Mouse (Mus musculus) ES-E14 (cell line): ENCODE data around the gene Clip2. TPM values are rescaled to one million over a fixed set of nuclear protein-coding genes. Genes with fewer than 3 reads are reported as not detected.

Experiments
- DNase-seq: peaks from one replicate; pipeline ENCODE4 v3.0.0-alpha.2; 2013; ENCODE audit warnings: low read depth, low spot score
- H3K27ac ChIP-seq: 2 replicates; pipeline ENCODE4 v1.5.1; 2012; ENCODE audit warnings: low read depth, mild to moderate bottlenecking, low read length, moderate library complexity, mixed read lengths; ENCODE audit not compliant: poor library complexity, insufficient read depth, severe bottlenecking
- H3K36me3 ChIP-seq: 2 replicates; pipeline ENCODE4 v1.6.1; 2012; ENCODE audit warnings: mild to moderate bottlenecking, low read length, moderate library complexity, mixed read lengths; ENCODE audit not compliant: control insufficient read depth, poor library complexity, insufficient read depth, severe bottlenecking
- H3K4me1 ChIP-seq, 2 experiments: fragments of 150-350 bp in 1 of 2; sonication (generic) in 1 of 2; 2 replicates each; pipeline ENCODE4 v1.6.1; 2012; ENCODE audit warnings: low read length in 2 of 2, mild to moderate bottlenecking in 1 of 2, mixed read lengths in 1 of 2; ENCODE audit not compliant: control insufficient read depth in 2 of 2, insufficient read depth in 2 of 2, poor library complexity in 1 of 2
- H3K4me3 ChIP-seq, 2 experiments: fragments of 150-350 bp in 1 of 2; sonication (generic) in 1 of 2; 2 replicates each; pipeline ENCODE4 v1.5.1; 2012; ENCODE audit warnings: low read length in 2 of 2, low read depth in 1 of 2, mild to moderate bottlenecking in 1 of 2, mixed read lengths in 1 of 2; ENCODE audit not compliant: insufficient read depth in 1 of 2, poor library complexity in 1 of 2, severe bottlenecking in 1 of 2
- H3K9ac ChIP-seq: 2 replicates; pipeline ENCODE4 v1.6.1; 2012; ENCODE audit warnings: low read depth, mild to moderate bottlenecking, low read length, mixed read lengths; ENCODE audit not compliant: poor library complexity, insufficient read depth, severe bottlenecking
- H3K9me3 ChIP-seq: fragments of 150-350 bp; sonication (generic); 2 replicates; pipeline ENCODE4 v1.6.1; 2012; ENCODE audit warnings: low read depth, mild to moderate bottlenecking, low read length; ENCODE audit not compliant: control insufficient read depth, insufficient read depth
- CHD2 ChIP-seq: IDR thresholded peaks from 2 replicates; pipeline ENCODE4 v1.6.1; 2014; ENCODE audit warnings: mild to moderate bottlenecking, low read depth, low read length, inconsistent platforms
- HCFC1 ChIP-seq: IDR thresholded peaks from 2 replicates; pipeline ENCODE4 v1.6.1; 2012; ENCODE audit warnings: low read length, inconsistent platforms, borderline replicate concordance; ENCODE audit not compliant: insufficient read depth
- MAFK ChIP-seq: IDR thresholded peaks from 2 replicates; pipeline ENCODE4 v1.6.1; 2014; ENCODE audit warnings: mild to moderate bottlenecking, low read depth, low read length, inconsistent platforms; ENCODE audit not compliant: insufficient read depth
- ZC3H11A ChIP-seq: IDR thresholded peaks from 2 replicates; pipeline ENCODE4 v1.6.1; 2012; ENCODE audit warnings: low read depth, mild to moderate bottlenecking, inconsistent platforms, low read length, borderline replicate concordance
- ZNF384 ChIP-seq: IDR thresholded peaks from 2 replicates; pipeline ENCODE4 v1.6.1; 2012; ENCODE audit warnings: low read depth, low read length, inconsistent platforms
- in situ Hi-C, 2 experiments: fragments of 600-800 bp; cut with MboI; formaldehyde crosslinking; loops; one replicate each; pipeline ENCODE4 v1.15.1; 2025; ENCODE audit warnings: low sequenced_read_pairs in 2 of 2, inconsistent platforms in 1 of 2; ENCODE audit not compliant: unreplicated experiment in 2 of 2
- total RNA-seq: library from RNA; depleted of rRNA; stranded (reverse); fragments of 300-350 nt; gene quantifications from 2 replicates; pipeline ENCODE4 v1.2.3, GENCODE M21; 2012

The Clip2 gene
- total RNA-seq, 1 experiment: 10.5 TPM

GRCm38 (mm10) chr5:134495796-134496195 lies 56.4 kb downstream of the Clip2 start:
- H3K36me3 ChIP-seq: no peaks in the 10 kb centered on the region
- no peak overlapping the region for H3K27ac ChIP-seq
- no peak overlapping the region for H3K9ac ChIP-seq
- in situ Hi-C loops: loop anchor here in 1 of 2 experiments (10.0 kb wide), 1 partner anchor 209 kb away; no protein-coding TSS in a partner anchor
- TF ChIP-seq HCFC1: no peak
- no peak for TF ChIP-seq CHD2
- TF ChIP-seq MAFK: no peak
- no peak for TF ChIP-seq ZNF384
- TF ChIP-seq ZC3H11A: no peak
- no peak for DNase-seq
- H3K9me3 ChIP-seq: no peaks in the 10 kb centered on the region
- no peak overlapping the region for H3K4me3 ChIP-seq
- peaks cover 0 to 6% of the 10 kb centered on the region in 2 experiments; a peak in 1 of 4 replicates for H3K4me1 ChIP-seq

- DNase-seq: peak; percentile 93
- Histone ChIP-seq H3K4me3 (no peak overlapping the region), H3K36me3 (peaks cover 3% of the 10 kb centered on the region; the same call in 1 of the 2 replicates), H3K9me3 (no peaks in the 10 kb centered on the region), H3K4me1 (peaks cover 0 to 4% of the 10 kb centered on the region in 2 experiments; a peak in 1 of 4 replicates), H3K9ac (no peak overlapping the region), H3K27ac (no peak overlapping the region)
- in situ Hi-C loops: loop anchor here in 1 of 2 experiments (10.0 kb wide), 1 partner anchor 211 kb away; no protein-coding TSS in a partner anchor
- TF ChIP-seq HCFC1: no peak
- peak; percentile 83 for TF ChIP-seq ZC3H11A
Measured at GRCm38 (mm10) chr5:134494142-134494541, 58.1 kb downstream of the Clip2 start.

- Histone ChIP-seq H3K9ac (no peak overlapping the region), H3K9me3 (no peaks in the 10 kb centered on the region), H3K27ac (no peak overlapping the region), H3K4me1 (peaks cover 0 to 4% of the 10 kb centered on the region in 2 experiments; a peak in 1 of 4 replicates), H3K4me3 (no peak overlapping the region), H3K36me3 (peaks cover 3% of the 10 kb centered on the region; the same call in 1 of the 2 replicates)
- in situ Hi-C loops: loop anchor here in 1 of 2 experiments (10.0 kb wide), 1 partner anchor 212 kb away; no protein-coding TSS in a partner anchor
- no peak for DNase-seq
- TF ChIP-seq ZC3H11A: no peak
- TF ChIP-seq ZNF384: no peak
- TF ChIP-seq CHD2: no peak
- TF ChIP-seq HCFC1: no peak
- no peak for TF ChIP-seq MAFK
Measured at GRCm38 (mm10) chr5:134492956-134493355, 59.3 kb downstream of the Clip2 start.

GRCm38 (mm10) chr5:134491712-134492417 lies 60.4 kb downstream of the Clip2 start:
- in situ Hi-C loops: loop anchor here in 1 of 2 experiments (10.0 kb wide), 1 partner anchor 213 kb away; no protein-coding TSS in a partner anchor
- peak; percentile 89 for DNase-seq
- Histone ChIP-seq H3K9ac (peak overlapping the region; percentile 39; the same call in 1 of the 2 replicates), H3K9me3 (no peaks in the 10 kb centered on the region), H3K36me3 (peaks cover 3% of the 10 kb centered on the region; the same call in 1 of the 2 replicates), H3K4me3 (no peak overlapping the region; a peak in 1 of 4 replicates), H3K27ac (no peak overlapping the region; the same call in 1 of the 2 replicates), H3K4me1 (peaks cover 0 to 4% of the 10 kb centered on the region in 2 experiments; a peak in 1 of 4 replicates)
- TF ChIP-seq ZNF384 (no peak), MAFK (no peak), CHD2 (no peak), HCFC1 (no peak), ZC3H11A (no peak)
